Mouse (Mus musculus) naive thymus-derived CD4-positive, alpha-beta T cell, adult 2 months (primary cell): ENCODE measurements at regions not wholly inside any gene's neighbourhood (a gene's known extent, or its start where the extent isn't known, plus 50 kb on each side); places are given as distances from the start of the nearest gene placed in this dataset.

Experiments used
- DNase-seq: peaks from one replicate; pipeline ENCODE4 v3.0.0-alpha.2; 2011; ENCODE audit warnings: low read depth

- DNase-seq: no peak
Observed at GRCm38 (mm10) chr8:30946154-30947065, 2482.1 kb upstream of the 5930422O12Rik start.

GRCm38 (mm10) chr8:30952818-30953217 is 2475.7 kb upstream of the 5930422O12Rik start:
- DNase-seq: no peak

GRCm38 (mm10) chr8:30959436-30960180 is 2468.9 kb upstream of the 5930422O12Rik start:
- no peak for DNase-seq

- no peak for DNase-seq
Observed at GRCm38 (mm10) chr8:30960486-30960885, 2468.0 kb upstream of the 5930422O12Rik start.

- DNase-seq: no peak
Observed at GRCm38 (mm10) chr8:30962207-30962606, 2466.3 kb upstream of the 5930422O12Rik start.

GRCm38 (mm10) chr8:30982814-30983213 is 2445.7 kb upstream of the 5930422O12Rik start:
- no peak for DNase-seq

- DNase-seq: no peak
Observed at GRCm38 (mm10) chr8:30988051-30988450, 2440.5 kb upstream of the 5930422O12Rik start.

GRCm38 (mm10) chr8:30998657-30999056 is 2429.9 kb upstream of the 5930422O12Rik start:
- no peak for DNase-seq

- no peak for DNase-seq
Observed at GRCm38 (mm10) chr8:31000120-31000519, 2428.4 kb upstream of the 5930422O12Rik start.

GRCm38 (mm10) chr8:31001980-31002730 is 2426.4 kb upstream of the 5930422O12Rik start:
- DNase-seq: no peak

GRCm38 (mm10) chr8:31008309-31008708 is 2420.2 kb upstream of the 5930422O12Rik start:
- no peak for DNase-seq

- DNase-seq: no peak
Observed at GRCm38 (mm10) chr8:31012068-31012467, 2416.4 kb upstream of the 5930422O12Rik start.

GRCm38 (mm10) chr8:31031721-31032591 is 2396.6 kb upstream of the 5930422O12Rik start:
- peak; percentile 59 for DNase-seq

GRCm38 (mm10) chr8:31033281-31033680 is 2395.2 kb upstream of the 5930422O12Rik start:
- DNase-seq: peak; percentile 76

GRCm38 (mm10) chr8:31036892-31037291 is 2391.6 kb upstream of the 5930422O12Rik start:
- DNase-seq: no peak
